Mouse (Mus musculus) ES-Bruce4 (cell line): ENCODE measurements around the gene Sec14l3.

Experiments used
- CTCF ChIP-seq: IDR thresholded peaks from one replicate; pipeline ENCODE4 v1.8.1; 2011; ENCODE audit warnings: low read depth, low read length
- POLR2A ChIP-seq: IDR thresholded peaks from one replicate; pipeline ENCODE4 v1.8.1; 2011; ENCODE audit warnings: low read length; ENCODE audit not compliant: insufficient read depth

DNA sequence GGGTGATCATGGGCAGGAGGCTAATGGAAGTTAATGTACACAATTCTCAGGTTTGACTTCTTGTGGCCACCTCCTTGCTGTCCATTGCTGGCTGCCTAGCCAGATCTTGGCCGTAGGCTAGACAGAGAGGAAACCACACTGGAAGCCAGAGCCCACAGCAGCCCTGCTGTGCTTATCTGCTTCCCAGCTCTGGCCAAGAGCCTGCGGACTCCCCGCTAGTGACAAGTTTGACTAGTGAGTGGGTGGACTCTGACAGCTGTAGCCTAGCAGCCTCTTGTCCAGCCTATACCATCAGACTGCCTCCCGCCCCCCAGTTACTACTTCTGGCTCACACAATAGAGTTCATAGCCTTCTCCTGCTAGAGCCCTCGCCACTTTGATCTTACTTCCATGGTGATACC lies 55.0 kb downstream of the Sec14l3 start:
- TF ChIP-seq CTCF, result no peak
- TF ChIP-seq POLR2A, result no peak
